Mouse (Mus musculus) brain, embryonic 18.5 days (tissue): ENCODE data around the gene Phf5a.

Experiments used
- DNase-seq: peaks from one replicate; pipeline ENCODE4 v3.0.0-alpha.2; 2012; ENCODE audit warnings: low read depth, low spot score

The Phf5a gene

DNA sequence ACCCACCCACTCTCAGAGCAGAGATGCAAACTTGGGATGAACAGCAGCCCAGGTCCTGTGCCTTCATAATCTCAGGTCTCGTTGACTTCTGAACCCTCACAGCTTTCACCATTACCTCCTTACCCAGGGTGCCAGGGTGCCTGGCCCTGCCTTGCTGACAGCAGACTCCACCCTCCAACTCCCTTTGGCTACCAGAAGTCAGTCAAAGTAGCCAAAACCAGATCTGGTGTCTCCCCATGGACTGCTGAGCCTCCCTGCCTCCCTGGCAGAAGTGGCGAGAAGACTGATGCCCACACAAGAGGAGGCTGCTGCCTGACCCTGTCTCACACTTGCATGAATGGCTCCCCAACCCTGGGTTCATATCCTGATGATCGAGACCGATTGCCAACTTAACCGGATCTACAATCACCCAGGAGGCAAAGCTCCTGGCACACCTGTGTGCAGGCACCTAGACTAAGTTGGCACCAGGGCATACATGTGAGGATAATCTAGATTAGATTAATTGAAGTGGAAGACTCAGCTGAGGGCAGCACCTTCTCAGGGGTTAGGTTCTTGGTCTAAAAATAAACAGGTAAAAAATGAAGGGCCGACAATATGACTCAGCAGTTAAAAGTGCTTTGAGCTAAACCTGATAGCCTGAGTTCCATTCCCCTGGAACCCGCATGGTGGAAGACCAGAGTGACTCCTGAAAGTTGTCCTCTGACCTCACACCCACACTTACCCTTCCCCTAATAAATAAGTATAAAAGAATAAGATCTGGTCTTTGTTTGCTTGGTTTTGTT is 43.1 kb downstream of the Phf5a start:
- DNase-seq: no peak

DNA sequence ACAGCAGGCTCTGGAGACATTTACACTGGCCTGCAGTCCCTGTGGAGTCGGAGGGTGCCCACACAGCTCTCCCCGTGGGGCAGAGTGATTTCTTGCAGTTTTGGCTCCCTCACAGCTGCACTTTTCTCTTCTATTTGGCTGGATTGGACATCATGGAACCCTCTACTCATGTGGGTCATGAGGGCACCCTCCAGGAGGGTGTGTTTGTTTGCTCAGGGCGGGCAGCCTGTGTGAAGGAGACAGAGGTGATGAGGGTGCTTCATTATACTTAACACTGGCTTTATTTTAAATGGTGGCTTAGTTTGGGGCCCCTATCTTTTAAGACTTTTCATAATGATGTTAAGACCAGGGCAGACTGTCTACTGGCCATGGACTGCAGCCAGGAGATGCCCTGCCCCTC is 46.9 kb downstream of the Phf5a start:
- no peak for DNase-seq

DNA sequence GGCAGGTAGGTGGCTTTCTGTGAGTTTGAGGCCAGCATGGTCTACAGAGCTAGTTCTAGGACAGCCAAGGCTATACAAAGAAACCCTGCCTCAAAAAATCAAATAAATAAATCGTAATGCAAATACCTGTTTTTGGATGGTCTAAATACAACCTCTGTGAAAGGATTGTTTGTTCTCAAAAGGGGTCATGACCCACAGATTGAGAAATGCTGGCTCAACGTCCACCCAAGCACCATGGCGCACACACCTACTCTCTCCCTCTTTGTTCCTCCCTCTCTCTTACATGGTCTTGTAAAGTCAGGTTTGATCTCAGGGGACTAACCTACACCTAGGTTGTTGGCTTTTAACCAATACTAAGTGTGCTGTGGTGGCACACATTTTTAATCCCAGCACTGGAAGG is 49.1 kb downstream of the Phf5a start:
- no peak for DNase-seq

- no peak for DNase-seq
Measured at GRCm38 (mm10) chr15:81818404-81818803, 53.3 kb downstream of the Phf5a start.

DNA sequence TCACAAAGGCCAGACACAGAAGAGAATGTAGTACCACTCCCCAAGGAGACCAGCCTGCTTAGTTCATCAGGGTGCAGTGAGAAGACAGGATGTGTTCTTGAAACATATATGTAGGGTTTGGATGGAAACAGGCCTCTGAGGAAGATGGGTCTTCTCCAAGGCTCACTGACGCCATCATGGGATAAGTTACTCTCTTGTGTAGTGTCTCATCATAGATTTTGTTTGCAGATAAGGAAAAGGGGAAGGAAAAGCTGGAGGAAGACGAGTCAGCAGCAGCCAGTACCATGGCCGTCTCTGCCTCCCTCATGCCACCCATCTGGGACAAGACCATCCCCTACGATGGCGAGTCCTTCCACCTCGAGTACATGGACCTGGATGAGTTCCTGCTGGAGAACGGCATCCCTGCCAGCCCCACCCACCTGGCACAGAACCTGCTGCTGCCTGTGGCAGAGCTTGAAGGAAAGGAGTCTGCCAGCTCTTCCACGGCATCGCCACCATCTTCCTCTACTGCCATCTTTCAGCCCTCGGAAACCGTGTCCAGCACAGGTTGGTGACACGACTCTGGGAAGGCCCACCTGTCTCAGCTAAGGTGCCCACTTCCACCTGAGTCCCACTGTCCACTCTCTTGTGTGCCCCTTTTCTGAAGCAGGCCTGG is 56.9 kb downstream of the Phf5a start:
- DNase-seq: no peak
